ENCODE assay signal across 8 mouse cellular contexts in the genomic region with DNA sequence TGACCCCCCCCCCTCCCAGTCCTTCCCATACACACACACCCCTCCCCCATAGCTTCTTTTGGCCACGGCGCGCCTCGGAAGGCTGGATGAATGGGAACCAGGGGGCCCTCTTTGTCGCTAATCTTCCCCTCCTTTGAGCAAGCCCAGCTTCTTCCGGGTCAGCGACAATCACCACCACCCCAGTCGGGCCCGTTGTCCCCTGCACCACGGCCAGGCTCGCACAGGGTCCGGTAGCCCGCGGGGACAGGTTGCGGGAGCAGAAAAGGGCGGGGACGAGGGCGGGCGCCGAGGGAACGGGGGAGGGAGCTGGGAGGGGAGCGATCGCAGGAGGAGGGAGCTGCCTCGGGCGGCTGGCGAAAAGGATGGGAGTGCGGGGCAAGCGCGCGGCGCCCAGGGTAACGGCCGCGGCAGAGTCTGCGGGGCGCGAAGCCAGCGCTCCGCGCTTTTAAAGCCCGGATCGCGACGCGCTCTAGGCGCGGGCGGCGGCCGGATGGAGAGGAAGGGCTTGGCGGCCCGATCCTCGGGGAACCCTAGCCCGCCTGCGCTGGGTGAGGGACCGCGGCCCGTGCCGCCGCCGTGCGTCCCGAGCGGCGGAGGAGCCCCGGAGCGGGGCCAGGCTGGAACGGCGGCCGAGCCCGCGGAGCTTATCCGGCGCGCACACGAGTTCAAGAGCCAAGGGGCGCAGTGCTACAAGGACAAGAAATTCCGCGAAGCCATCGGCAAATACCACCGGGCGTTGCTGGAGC. TPM values are rescaled to one million over a fixed set of nuclear protein-coding genes. Genes with fewer than 3 reads are reported as not detected.
DNase-seq lines count a peak whose midpoint lies in the region.

A gene (plus strand): TSS at position 335 of the 746 bp plus-strand sequence.

- under 1% methylated on average over 82 of the region's 82 CpGs for WGBS in forebrain, embryonic 10.5 days

- peaks cover 42% of the 10 kb centered on the region for H3K4me1 ChIP-seq in forebrain, embryonic 10.5 days

- DNase-seq in Muller cell, postnatal 12 days (ENCODE audit: inconsistent ontology term), result peak; percentile 86
- DNase-seq in brain, adult 2 months (ENCODE audit: low read depth, low spot score), result peak; percentile 87
- peak; percentile 80 for DNase-seq in forebrain, embryonic 10.5 days (ENCODE audit: extremely low spot score, low spot score)
- DNase-seq in heart, postnatal 36 days, result peak; percentile 20 to 35
- peak; percentile 22 for DNase-seq in left cerebral cortex, adult 11 months (ENCODE audit: low spot score)
- peak; percentile 34 for DNase-seq in lung, postnatal 10 days
- peak; percentile 27 to 36 for DNase-seq in right cerebral cortex, postnatal 36 days (ENCODE audit: low spot score in 2 of 2)
- no peak for DNase-seq in spleen, postnatal 36 days (ENCODE audit: low spot score in 2 of 2)

- H3K4me3 ChIP-seq in forebrain, embryonic 10.5 days, result peak within 1 kb of the TSS; percentile 81

- H3K27me3 ChIP-seq in forebrain, embryonic 10.5 days (ENCODE audit: poor library complexity, severe bottlenecking), result peaks cover 72% of the 10 kb centered on the region

- H3K36me3 ChIP-seq in forebrain, embryonic 10.5 days (replicated peaks), result peaks cover 10% of the 10 kb centered on the region

- intact Hi-C loops in heart, postnatal 36 days (cut with DNase I), result no loop called here

- H3K27ac ChIP-seq in forebrain, embryonic 10.5 days, result peak within 1 kb of the TSS; percentile 95

- H3K9me3 ChIP-seq in forebrain, embryonic 10.5 days, result no peaks in the 10 kb centered on the region

RNA-seq across cellular contexts. Expression of the gene that starts here (rescaled TPM):
- polyA plus RNA-seq in forebrain, embryonic 10.5 days (2016; fragmentation: Nextera tagmentation; extraction: Ambion mirVana), result 3.5 and 4.5 TPM in 2 replicates
- total RNA-seq in heart, postnatal 36 days (2021), result 1 to 10 TPM; 2.3 to 2.5 TPM

Comparison
In these comparisons a context has a peak if more than half of its experiments do, and no peak if none do; other contexts are left out.
1. DNase-seq: peak in Muller cell, postnatal 12 days (single experiment), brain, adult 2 months (single experiment), forebrain, embryonic 10.5 days (single experiment), heart, postnatal 36 days (2 of 2), left cerebral cortex, adult 11 months (single experiment), lung, postnatal 10 days (single experiment) and right cerebral cortex, postnatal 36 days (2 of 2); none in spleen, postnatal 36 days (0 of 2).